Comparison of ENCODE assay signal across 10 mouse cellular contexts in the genomic region with DNA sequence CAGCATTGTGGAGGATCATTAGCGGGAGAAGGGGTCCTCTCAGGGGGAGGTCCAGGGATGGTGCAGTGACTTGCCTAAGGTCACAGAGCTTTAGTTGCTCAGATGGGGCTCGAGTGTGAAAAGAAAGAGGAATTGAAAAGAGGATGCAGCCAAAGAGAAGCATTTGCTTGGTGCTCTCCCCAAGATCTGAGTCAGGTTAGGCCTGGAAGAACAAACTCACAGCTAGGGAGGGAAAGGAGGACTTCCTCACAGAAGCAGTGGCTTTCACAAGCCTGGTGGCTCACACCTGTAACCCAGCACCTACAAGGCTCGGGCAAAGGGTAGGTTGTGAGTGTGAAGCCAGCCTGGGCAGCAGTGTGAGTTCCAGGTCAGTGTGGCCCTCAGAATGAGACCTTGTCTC. TPM values are rescaled to one million over a fixed set of nuclear protein-coding genes. Genes with fewer than 3 reads are reported as not detected.
DNase-seq lines count a peak whose midpoint lies in the region; ATAC-seq and TF ChIP-seq lines count a peak whose summit lies in the region.
"Had no signal": no experiment of that assay in that cellular context is flagged by ENCODE, and none has a peak within 500 bp of the region (broad histone marks: within the 10 kb centered on the region; RNA-seq: fewer than 3 reads in every experiment).

No protein-coding gene starts in this region.

- no peak overlapping the region for H3K9ac ChIP-seq in midbrain, embryonic 14.5 days (replicated peaks; ENCODE audit: low read length)

- peak; percentile 10 for DNase-seq in layer of hippocampus, adult 11-12 months (ENCODE audit: low spot score)
- DNase-seq in layer of hippocampus, adult 9-10 months (ENCODE audit: low spot score): no peak
- peak; percentile 39 for DNase-seq in induced T-regulatory cell, adult 2 months (ENCODE audit: low read depth)
- DNase-seq in thymus, adult 2 months: peak; percentile 35
- no peak for DNase-seq in midbrain, embryonic 14.5 days
- DNase-seq: lung, postnatal 14 days; right cerebral cortex, postnatal 4 days had no signal

- no peak for TF ChIP-seq POLR2A in bone marrow macrophage, adult 2 months (IDR thresholded peaks at IDR 0.05; ENCODE audit: borderline replicate concordance, low read depth, low read length)
- TF ChIP-seq POLR2A in thymus, adult 2 months (IDR thresholded peaks at IDR 0.05; ENCODE audit: control insufficient read depth, extremely low read depth, insufficient read depth, low read length, poor library complexity): no peak

- no peaks in the 10 kb centered on the region for H3K27me3 ChIP-seq in thymus, adult 2 months (ENCODE audit: control insufficient read depth, insufficient read depth, low read length)
- no peaks in the 10 kb centered on the region for H3K27me3 ChIP-seq in midbrain, embryonic 14.5 days (ENCODE audit: control insufficient read depth, insufficient read depth, low read length)

- no peak for TF ChIP-seq CTCF in bone marrow macrophage, adult 2 months (IDR thresholded peaks at IDR 0.05; ENCODE audit: low read depth, low read length)
- TF ChIP-seq CTCF in thymus, adult 2 months (IDR thresholded peaks at IDR 0.05; ENCODE audit: borderline replicate concordance, control insufficient read depth, extremely low read depth, insufficient read depth, low read length, poor library complexity): no peak

- peaks cover 41% of the 10 kb centered on the region for H3K4me1 ChIP-seq in bone marrow macrophage, adult 2 months (ENCODE audit: control insufficient read depth, insufficient read depth, low read length)
- H3K4me1 ChIP-seq in thymus, adult 2 months (replicated peaks; ENCODE audit: control insufficient read depth, insufficient read depth, low read length): peaks cover 44% of the 10 kb centered on the region
- no peaks in the 10 kb centered on the region for H3K4me1 ChIP-seq in midbrain, embryonic 14.5 days (ENCODE audit: control insufficient read depth, insufficient read depth, low read length)

- H3K27ac ChIP-seq in bone marrow macrophage, adult 2 months (ENCODE audit: insufficient read depth, low read depth, low read length): peak overlapping the region; percentile 91
- H3K27ac ChIP-seq in thymus, adult 2 months (ENCODE audit: control insufficient read depth, insufficient read depth, low read length): peak overlapping the region; percentile 96
- no peak overlapping the region for H3K27ac ChIP-seq in midbrain, embryonic 14.5 days (replicated peaks; ENCODE audit: low read depth, low read length)

- no peak overlapping the region for H3K4me3 ChIP-seq in bone marrow macrophage, adult 2 months (ENCODE audit: insufficient read depth, low read length)
- peak overlapping the region; percentile 45 for H3K4me3 ChIP-seq in thymus, adult 2 months (ENCODE audit: control insufficient read depth, insufficient read depth, low read length)
- no peak overlapping the region for H3K4me3 ChIP-seq in midbrain, embryonic 14.5 days (replicated peaks; ENCODE audit: low read depth, low read length)

- no peaks in the 10 kb centered on the region for H3K36me3 ChIP-seq in thymus, adult 2 months (ENCODE audit: control insufficient read depth, insufficient read depth, low read length)
- no peaks in the 10 kb centered on the region for H3K36me3 ChIP-seq in midbrain, embryonic 14.5 days (ENCODE audit: control insufficient read depth, insufficient read depth, low read length)
- H3K36me3 ChIP-seq: G1E had no signal

- ATAC-seq in midbrain, embryonic 14.5 days (ENCODE audit: low FRiP score, low TSS enrichment): no peak
- no peak for ATAC-seq in cerebellum, adult (ENCODE audit: insufficient number of reproducible peaks, low FRiP score, low TSS enrichment)

- H3K9me3 ChIP-seq in midbrain, embryonic 14.5 days (ENCODE audit: control insufficient read depth, low read length): no peaks in the 10 kb centered on the region
- H3K9me3 ChIP-seq: G1E had no signal

- 38% methylated on average over 3 of the region's 3 CpGs for WGBS in thymus, adult 2 months
- WGBS in midbrain, embryonic 14.5 days: 74% methylated on average over 3 of the region's 3 CpGs

- no peak overlapping the region for H3K4me2 ChIP-seq in midbrain, embryonic 14.5 days (ENCODE audit: low read length)

RNA-seq across cellular contexts. Expression of a gene that starts 0.6 kb away (rescaled TPM):
- polyA plus RNA-seq in bone marrow macrophage, adult 2 months (2012; ENCODE audit: insufficient read depth, insufficient read length, missing spikeins): 51.2 and 53.0 TPM in 2 replicates
- 14.3 and 15.8 TPM in 2 replicates for polyA plus RNA-seq in thymus, adult 2 months (2012; rRNA removed)
- 38.6 and 50.5 TPM in 2 replicates for polyA plus RNA-seq in midbrain, embryonic 14.5 days (2014; fragmentation: Nextera tagmentation; extraction: Ambion mirVana)

Comparison
In these comparisons a context has a peak if more than half of its experiments do, and no peak if none do; other contexts are left out.
1. DNase-seq: peak in layer of hippocampus, adult 11-12 months (single experiment), induced T-regulatory cell, adult 2 months (single experiment) and thymus, adult 2 months (single experiment); none in layer of hippocampus, adult 9-10 months (single experiment) and midbrain, embryonic 14.5 days (single experiment).